Mouse (Mus musculus) liver, adult 2 months (tissue): Measurements from ENCODE around the gene Gtf2e1. TPM values are rescaled to one million over a fixed set of nuclear protein-coding genes. Genes with fewer than 3 reads are reported as not detected.

ENCODE experiments used
- DNase-seq: peaks from one replicate; pipeline ENCODE4 v3.0.0-alpha.2; 2011; ENCODE audit warnings: low read depth, low spot score; ENCODE audit errors: extremely low read depth
- H3K27ac ChIP-seq: fragments of 200-500 bp; replicated peaks from 2 replicates; pipeline ENCODE4 v1.5.1; 2012; ENCODE audit warnings: low read depth, mild to moderate bottlenecking, control low read depth, inconsistent platforms, low read length; ENCODE audit not compliant: insufficient read depth
- H3K27me3 ChIP-seq: fragments of 200-500 bp; 2 replicates; pipeline ENCODE4 v1.6.1; 2012; ENCODE audit warnings: mild to moderate bottlenecking, moderate library complexity, low read length, inconsistent platforms; ENCODE audit not compliant: control insufficient read depth, insufficient read depth
- H3K36me3 ChIP-seq: fragments of 200-500 bp; 2 replicates; pipeline ENCODE4 v1.6.1; 2012; ENCODE audit warnings: low read length, inconsistent platforms; ENCODE audit not compliant: control insufficient read depth, insufficient read depth
- H3K4me1 ChIP-seq: fragments of 200-500 bp; 2 replicates; pipeline ENCODE4 v1.6.1; 2011; ENCODE audit warnings: low read length; ENCODE audit not compliant: control insufficient read depth, insufficient read depth
- H3K4me3 ChIP-seq: fragments of 200-500 bp; 2 replicates; pipeline ENCODE4 v1.5.1; 2011; ENCODE audit warnings: low read depth, mild to moderate bottlenecking, control low read depth, low read length, moderate library complexity; ENCODE audit not compliant: insufficient read depth
- H3K79me2 ChIP-seq: fragments of 200-500 bp; 2 replicates; pipeline ENCODE4 v1.6.1; 2012; ENCODE audit warnings: inconsistent platforms, mild to moderate bottlenecking, low read length, moderate library complexity; ENCODE audit not compliant: control insufficient read depth, insufficient read depth
- H3K9ac ChIP-seq: fragments of 200-500 bp; 2 replicates; pipeline ENCODE4 v1.6.1; 2012; ENCODE audit warnings: low read depth, mild to moderate bottlenecking, control low read depth, inconsistent platforms, low read length
- CTCF ChIP-seq: fragments of 200-500 bp; IDR thresholded peaks from 2 replicates; pipeline ENCODE4 v1.5.1; 2011; ENCODE audit warnings: low read depth, low read length, control low read depth
- POLR2A ChIP-seq: fragments of 200-500 bp; IDR thresholded peaks from 2 replicates; pipeline ENCODE4 v1.6.1; 2011; ENCODE audit warnings: low read length, control low read depth; ENCODE audit not compliant: insufficient read depth; ENCODE audit errors: extremely low read depth
- WGBS: fragments of 180-500 bp; shearing (Covaris S2); methylation state at CpG from one replicate; pipeline ENCODE4 v1.1.7; 2018; 5-methylcytosine and 5-hydroxymethylcytosine counted together
- polyA plus RNA-seq: library from polyadenylated mRNA; depleted of rRNA; stranded (reverse); fragments of >200 nt; gene quantifications from 2 replicates; pipeline ENCODE4 v1.2.3, GENCODE M21; 2012
- total RNA-seq: library from RNA; depleted of rRNA; stranded (reverse); fragments of >200 nt; gene quantifications from 2 replicates; pipeline ENCODE4 v1.2.3, GENCODE M21; 2014

Gene Gtf2e1
- total and polyA plus RNA-seq, 2 experiments = 5.0 to 7.2 TPM

DNA sequence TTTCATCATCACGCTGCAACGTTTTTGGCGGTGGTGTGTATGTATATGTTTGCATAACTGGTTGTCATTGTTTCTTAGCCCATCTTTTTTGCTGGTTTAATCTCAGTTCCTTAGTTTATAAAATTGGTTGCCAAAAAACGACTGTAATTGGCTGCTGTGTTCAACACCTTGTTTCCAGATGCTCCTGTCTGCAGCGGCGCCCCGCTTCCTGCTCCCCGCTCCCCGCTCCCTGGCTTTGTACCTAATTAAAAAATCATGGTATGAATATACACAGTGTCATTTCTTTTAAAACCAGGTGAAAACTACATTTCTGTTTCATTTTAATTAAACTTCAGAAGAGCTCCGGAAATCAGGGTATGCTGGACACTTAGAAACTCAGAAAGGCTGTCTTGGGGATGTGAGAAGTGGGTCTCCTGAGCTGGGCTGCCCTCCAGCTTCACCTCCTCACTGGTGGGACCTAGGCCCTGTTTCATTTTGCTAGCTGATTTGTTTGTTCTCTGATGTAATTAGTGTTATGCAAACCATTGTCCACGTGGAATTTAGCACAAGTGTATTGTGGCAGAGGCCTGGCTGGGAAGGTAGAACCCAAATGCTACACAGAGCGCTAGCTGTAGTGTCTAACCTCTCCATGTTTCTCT lies 32.6 kb upstream of the Gtf2e1 start:
- no peak overlapping the region for H3K4me3 ChIP-seq
- peaks cover 4% of the 10 kb centered on the region; the same call in 1 of the 2 replicates for H3K36me3 ChIP-seq
- peak; percentile 60 for DNase-seq
- no peaks in the 10 kb centered on the region for H3K79me2 ChIP-seq
- no peak overlapping the region for H3K9ac ChIP-seq
- peaks cover 9% of the 10 kb centered on the region for H3K4me1 ChIP-seq
- no peak overlapping the region for H3K27ac ChIP-seq
- TF ChIP-seq POLR2A = no peak
- TF ChIP-seq CTCF = no peak
- no peaks in the 10 kb centered on the region for H3K27me3 ChIP-seq
- 85% methylated on average over 12 of the region's 12 CpGs for WGBS

DNA sequence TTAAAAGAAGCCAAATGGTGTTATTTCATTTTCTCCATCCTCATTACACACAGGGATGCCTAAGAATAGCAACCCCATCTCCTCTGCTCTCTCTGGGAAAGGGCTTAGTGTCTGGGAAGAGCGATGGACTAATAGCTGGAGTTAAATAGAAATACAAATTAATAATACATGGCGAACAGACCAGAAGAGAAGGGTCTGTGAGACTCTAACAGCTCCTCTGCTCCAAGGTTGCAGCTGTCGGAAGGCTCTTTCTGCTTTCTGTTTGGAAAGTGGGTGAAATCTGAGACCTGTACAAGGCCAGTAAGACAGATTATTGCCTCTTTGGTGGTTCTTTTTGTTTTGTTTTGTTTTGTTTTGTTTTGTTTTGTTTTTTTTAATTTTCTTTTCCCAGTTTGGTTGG lies 32.0 kb upstream of the Gtf2e1 start:
- no peak for DNase-seq
- no peak overlapping the region for H3K4me3 ChIP-seq
- H3K27me3 ChIP-seq = no peaks in the 10 kb centered on the region
- H3K27ac ChIP-seq = no peak overlapping the region
- TF ChIP-seq POLR2A (no peak), CTCF (no peak)
- H3K4me1 ChIP-seq = peaks cover 14% of the 10 kb centered on the region
- H3K9ac ChIP-seq = no peak overlapping the region
- H3K79me2 ChIP-seq = no peaks in the 10 kb centered on the region
- WGBS = 82% methylated on average over 3 of the region's 3 CpGs
- H3K36me3 ChIP-seq = peaks cover 4% of the 10 kb centered on the region; the same call in 1 of the 2 replicates

DNA sequence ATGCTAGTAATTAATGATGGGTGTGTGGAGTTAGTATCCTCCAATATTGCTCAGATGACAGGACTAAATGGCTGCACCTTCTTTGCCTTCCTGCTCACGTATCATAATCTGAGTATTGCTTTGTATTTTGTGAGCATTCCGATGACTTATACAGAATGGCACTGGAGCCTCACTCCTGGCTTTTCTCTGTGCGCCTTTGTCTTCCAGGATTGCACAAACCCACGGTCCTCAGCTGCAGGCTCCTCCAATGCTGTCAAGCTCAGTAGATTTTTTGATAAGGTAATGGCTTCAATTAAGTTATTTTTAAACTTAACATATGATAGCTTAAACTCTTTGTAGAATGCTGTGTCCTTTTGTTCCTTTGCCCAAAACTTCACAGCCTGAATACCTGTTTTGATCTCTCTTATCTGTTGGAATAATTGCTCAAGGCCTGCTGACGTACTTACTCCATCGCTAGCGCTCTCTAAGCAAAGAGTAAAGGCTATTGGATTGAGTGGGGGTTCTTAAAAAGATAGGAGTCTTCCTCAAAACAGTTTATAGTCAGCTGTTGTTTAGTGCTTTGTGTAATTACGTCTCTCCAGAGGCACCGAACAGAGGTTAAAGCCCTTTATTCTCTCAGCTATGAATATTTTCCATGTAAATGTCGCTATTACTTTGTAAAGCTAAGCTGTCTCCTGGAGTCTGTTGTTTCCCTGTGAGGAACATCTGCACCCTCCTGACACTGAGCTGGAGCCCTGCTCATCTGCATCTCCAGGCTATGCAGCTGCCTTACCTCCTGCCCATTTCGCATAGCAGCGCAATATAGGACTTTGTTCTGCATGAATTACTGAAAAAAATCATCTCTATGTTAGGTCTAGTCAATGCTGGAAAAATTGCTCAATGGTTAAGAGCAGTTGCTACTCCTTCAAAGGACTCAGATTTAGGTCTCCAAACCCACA lies 27.8 kb upstream of the Gtf2e1 start:
- Histone ChIP-seq H3K79me2 (no peaks in the 10 kb centered on the region), H3K27me3 (no peaks in the 10 kb centered on the region), H3K4me3 (no peak overlapping the region), H3K4me1 (peaks cover 18% of the 10 kb centered on the region), H3K27ac (peak overlapping the region; percentile 84), H3K36me3 (peaks cover 7% of the 10 kb centered on the region; the same call in 1 of the 2 replicates), H3K9ac (no peak overlapping the region)
- TF ChIP-seq POLR2A (no peak), CTCF (no peak)
- DNase-seq = peak; percentile 96
- WGBS = 36% methylated on average over 12 of the region's 12 CpGs

DNA sequence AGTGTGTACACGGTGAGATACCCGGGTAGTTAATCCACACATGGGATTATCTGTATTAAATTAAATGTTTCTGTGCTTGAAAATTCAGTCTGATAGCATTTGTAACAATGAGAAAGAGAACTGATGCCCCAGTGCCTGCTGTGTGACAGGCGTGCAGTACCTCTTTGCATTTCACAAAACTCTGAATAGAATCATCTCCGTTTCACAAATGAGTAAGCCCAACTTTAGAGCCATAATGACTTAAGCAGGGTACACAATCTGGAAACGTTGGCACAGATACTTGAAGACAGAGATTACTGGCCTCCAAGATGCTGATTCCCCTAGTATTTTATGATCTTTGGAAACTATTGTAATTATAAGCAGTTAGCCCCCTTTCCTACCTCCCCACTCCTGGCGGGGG lies 26.5 kb upstream of the Gtf2e1 start:
- Histone ChIP-seq H3K36me3 (peaks cover 7% of the 10 kb centered on the region; the same call in 1 of the 2 replicates), H3K9ac (no peak overlapping the region), H3K79me2 (no peaks in the 10 kb centered on the region), H3K27ac (peak overlapping the region; percentile 82), H3K27me3 (no peaks in the 10 kb centered on the region), H3K4me1 (peaks cover 18% of the 10 kb centered on the region), H3K4me3 (no peak overlapping the region)
- no peak for TF ChIP-seq CTCF
- no peak for TF ChIP-seq POLR2A
- no peak for DNase-seq
- WGBS = 51% methylated on average over 6 of the region's 6 CpGs

DNA sequence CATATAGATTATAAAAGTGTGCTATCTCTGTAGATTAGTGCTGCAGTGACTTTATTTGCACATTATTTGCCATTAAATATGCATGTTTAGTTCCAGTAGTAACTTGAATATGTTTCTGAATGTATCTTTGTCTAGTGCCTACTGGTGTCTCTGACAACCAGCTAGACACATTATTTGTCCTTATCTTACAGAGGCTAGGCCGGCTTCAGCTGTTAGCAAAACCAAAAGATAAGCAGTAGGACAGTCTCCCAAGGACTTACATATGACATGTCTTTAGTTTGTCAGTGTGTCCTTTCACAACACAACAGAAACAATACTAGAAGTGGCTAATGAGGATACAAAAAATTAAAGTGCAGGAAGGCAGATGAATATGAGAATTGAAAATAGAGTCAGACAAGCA lies 25.5 kb upstream of the Gtf2e1 start:
- Histone ChIP-seq H3K4me3 (no peak overlapping the region), H3K36me3 (0 out of 2 replicates have a peak, but pooled peaks cover 4% of the 10 kb centered on the region), H3K4me1 (peaks cover 18% of the 10 kb centered on the region), H3K9ac (no peak overlapping the region), H3K27ac (peak overlapping the region; percentile 35), H3K27me3 (no peaks in the 10 kb centered on the region), H3K79me2 (no peaks in the 10 kb centered on the region)
- 84% methylated on average over 1 of the region's 1 CpGs for WGBS
- DNase-seq = no peak
- TF ChIP-seq CTCF (no peak), POLR2A (no peak)
